Mouse (Mus musculus) left cerebral cortex, adult 9 months (tissue): ENCODE results near the gene Ctbp2.
A peak's percentile ranks its signal among the peaks of the same experiment; 100 is the strongest.

Experiments
- DNase-seq, 2 experiments: peaks; one replicate each; pipeline ENCODE4 v3.0.0; 2022; ENCODE audit warnings: low spot score in 2 of 2

Gene Ctbp2

GRCm38 (mm10) chr7:133008663-133009062 lies 115.5 kb downstream of the Ctbp2 start:
- DNase-seq = no peak

- no peak for DNase-seq
Measured at GRCm38 (mm10) chr7:133007343-133007742, 116.8 kb downstream of the Ctbp2 start.

- no peak for DNase-seq
Measured at GRCm38 (mm10) chr7:133005772-133006171, 118.4 kb downstream of the Ctbp2 start.

- peak; percentile 50 to 90 for DNase-seq
Measured at GRCm38 (mm10) chr7:133003421-133003820, 120.7 kb downstream of the Ctbp2 start.

GRCm38 (mm10) chr7:133002271-133002670 lies 121.9 kb downstream of the Ctbp2 start:
- no peak for DNase-seq

GRCm38 (mm10) chr7:133001388-133001787 lies 122.8 kb downstream of the Ctbp2 start:
- DNase-seq = no peak

- no peak for DNase-seq
Measured at GRCm38 (mm10) chr7:132999061-132999460, 125.1 kb downstream of the Ctbp2 start.

GRCm38 (mm10) chr7:132998639-132999038 lies 125.5 kb downstream of the Ctbp2 start:
- DNase-seq = no peak

- DNase-seq = peak in 1 of 2 experiments; percentile 44
Measured at GRCm38 (mm10) chr7:132996391-132996790, 127.8 kb downstream of the Ctbp2 start.

GRCm38 (mm10) chr7:132994628-132995191 lies 129.4 kb downstream of the Ctbp2 start:
- DNase-seq = no peak

- no peak for DNase-seq
Measured at GRCm38 (mm10) chr7:132994120-132994519, 130.0 kb downstream of the Ctbp2 start.

GRCm38 (mm10) chr7:132992967-132993615 lies 131.1 kb downstream of the Ctbp2 start:
- DNase-seq = no peak

GRCm38 (mm10) chr7:132991240-132991900 lies 132.8 kb downstream of the Ctbp2 start:
- DNase-seq = no peak

- DNase-seq = no peak
Measured at GRCm38 (mm10) chr7:132989839-132990238, 134.3 kb downstream of the Ctbp2 start.

- DNase-seq = no peak
Measured at GRCm38 (mm10) chr7:132982639-132983038, 141.5 kb downstream of the Ctbp2 start.

GRCm38 (mm10) chr7:132977981-132978380 lies 146.2 kb downstream of the Ctbp2 start:
- DNase-seq = no peak

GRCm38 (mm10) chr7:132976079-132976478 lies 148.1 kb downstream of the Ctbp2 start:
- no peak for DNase-seq

GRCm38 (mm10) chr7:132972079-132972478 lies 152.1 kb downstream of the Ctbp2 start:
- no peak for DNase-seq

GRCm38 (mm10) chr7:132965707-132966106 lies 158.4 kb downstream of the Ctbp2 start:
- no peak for DNase-seq

- no peak for DNase-seq
Measured at GRCm38 (mm10) chr7:132964395-132964794, 159.8 kb downstream of the Ctbp2 start.

GRCm38 (mm10) chr7:132950613-132951012 lies 173.5 kb downstream of the Ctbp2 start:
- no peak for DNase-seq

- DNase-seq = no peak
Measured at GRCm38 (mm10) chr7:132949968-132950367, 174.2 kb downstream of the Ctbp2 start.

GRCm38 (mm10) chr7:132940569-132940968 lies 183.6 kb downstream of the Ctbp2 start:
- DNase-seq = no peak
